In the genomic region with DNA sequence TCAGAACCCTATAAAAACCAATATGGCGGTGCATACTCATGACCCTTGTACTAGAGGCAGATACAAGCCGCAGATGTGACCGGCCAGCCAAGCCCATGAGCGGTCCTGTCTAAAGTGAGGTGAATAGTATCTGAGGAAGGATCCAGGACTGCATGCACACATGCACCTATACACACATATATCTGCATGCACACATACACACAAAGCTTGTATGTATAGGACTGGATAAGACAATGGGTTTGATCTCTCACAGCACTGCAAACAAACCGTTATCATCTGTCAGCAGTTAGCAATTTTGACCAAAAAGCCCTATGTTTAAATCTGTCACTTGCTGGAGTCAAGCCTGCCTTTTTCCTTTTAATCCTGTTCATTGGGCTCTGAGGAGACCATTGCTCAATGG, we compare ENCODE assay signal across 2 mouse cellular contexts.
TF ChIP-seq lines count a peak whose summit lies in the region.

No protein-coding gene starts in this region.

TF ChIP-seq in CH12.LX, 34 proteins besides CTCF, POLR2A, EP300 and RAD21:
- TF ChIP-seq ETS1 (conservative IDR thresholded peaks at IDR 0.05; ENCODE audit: low read depth, low read length) (no peak), E2F4 (IDR thresholded peaks at IDR 0.05; ENCODE audit: insufficient replicate concordance, low read depth, low read length) (no peak), MAZ (IDR thresholded peaks at IDR 0.05; ENCODE audit: low read depth, low read length) (no peak), BHLHE40 (IDR thresholded peaks at IDR 0.05; ENCODE audit: low read depth, low read length) (no peak), MXI1 (IDR thresholded peaks at IDR 0.05; ENCODE audit: low read depth, low read length) (no peak), MAX (IDR thresholded peaks at IDR 0.05; ENCODE audit: low read length) (no peak), TBP (conservative IDR thresholded peaks at IDR 0.05; ENCODE audit: low read depth, low read length) (no peak), MEF2A (IDR thresholded peaks at IDR 0.05; ENCODE audit: borderline replicate concordance, low read depth, low read length) (no peak), NELFE (IDR thresholded peaks at IDR 0.05; ENCODE audit: low read depth, low read length) (no peak), POLR2AphosphoS2 (IDR thresholded peaks at IDR 0.05; ENCODE audit: low read depth, low read length) (peak; percentile 59; the same call in 1 of the 2 replicates), MYC (IDR thresholded peaks at IDR 0.05; ENCODE audit: low read depth, low read length) (no peak), HCFC1 (IDR thresholded peaks at IDR 0.05; ENCODE audit: low read depth, low read length) (no peak), ZMIZ1 (IDR thresholded peaks at IDR 0.05; ENCODE audit: low read depth, low read length) (peak; percentile 45; the same call in 1 of the 2 replicates)

TF ChIP-seq in MEL, 35 proteins besides CTCF, POLR2A, EP300 and RAD21:
- TF ChIP-seq CHD2 (IDR thresholded peaks at IDR 0.05; ENCODE audit: low read length) (no peak), JUND (IDR thresholded peaks at IDR 0.05; ENCODE audit: low read depth, low read length) (no peak), POLR2AphosphoS5 (IDR thresholded peaks at IDR 0.05; ENCODE audit: borderline replicate concordance, low read depth, low read length) (no peak), RCOR1 (IDR thresholded peaks at IDR 0.05; ENCODE audit: low read depth, low read length) (peak; percentile 64), POLR2AphosphoS2 (IDR thresholded peaks at IDR 0.05; ENCODE audit: low read length) (peak; percentile 36; the same call in 1 of the 2 replicates), TAL1 (IDR thresholded peaks at IDR 0.05; ENCODE audit: low read length) (peak; percentile 72), GATA1 (IDR thresholded peaks at IDR 0.05; ENCODE audit: low read depth, low read length) (peak; percentile 71), ETS1 (IDR thresholded peaks at IDR 0.05; ENCODE audit: low read depth, low read length) (peak; percentile 49; the same call in 1 of the 2 replicates), TCF12 (IDR thresholded peaks at IDR 0.05; ENCODE audit: low read depth, low read length) (peak; percentile 72; the same call in 1 of the 2 replicates), KAT2A (conservative IDR thresholded peaks at IDR 0.05; ENCODE audit: low read depth, low read length) (peak; percentile 19; the same call in 1 of the 2 replicates), USF1 (IDR thresholded peaks at IDR 0.05; ENCODE audit: low read depth, low read length) (no peak), MXI1 (IDR thresholded peaks at IDR 0.05; ENCODE audit: low read depth, low read length) (peak; percentile 48; the same call in 1 of the 2 replicates), SIN3A (IDR thresholded peaks at IDR 0.05; ENCODE audit: low read length) (peak; percentile 55; the same call in 1 of the 2 replicates)
